Mouse (Mus musculus) forebrain, embryonic 15.5 days (tissue): ENCODE measurements at regions not wholly inside any gene's neighbourhood (a gene's known extent, or its start where the extent isn't known, plus 50 kb on each side); places are given as distances from the start of the nearest gene placed in this dataset.

Experiments
- ATAC-seq: fragments of 200-750 bp; cut with Nextera tagmentation; replicated peaks from 2 replicates; pipeline ENCODE4 v1.8.0; 2017; ENCODE audit warnings: mild to moderate bottlenecking, moderate TSS enrichment, moderate library complexity
- H3K27ac ChIP-seq: fragments of 300-500 bp; sonication (generic); replicated peaks from 2 replicates; pipeline ENCODE4 v1.5.1; 2015; ENCODE audit warnings: mild to moderate bottlenecking, inconsistent platforms
- H3K27me3 ChIP-seq: fragments of 300-500 bp; sonication (generic); 2 replicates; pipeline ENCODE4 v1.6.1; 2015; ENCODE audit warnings: inconsistent platforms
- H3K36me3 ChIP-seq: fragments of 300-500 bp; sonication (generic); 2 replicates; pipeline ENCODE4 v1.6.1; 2015; ENCODE audit warnings: mild to moderate bottlenecking, inconsistent platforms
- H3K4me1 ChIP-seq: fragments of 300-500 bp; sonication (generic); 2 replicates; pipeline ENCODE4 v1.6.1; 2015; ENCODE audit warnings: inconsistent platforms
- H3K4me2 ChIP-seq: fragments of 300-500 bp; sonication (generic); replicated peaks from 2 replicates; pipeline ENCODE4 v1.6.1; 2015; ENCODE audit warnings: mild to moderate bottlenecking, inconsistent platforms
- H3K4me3 ChIP-seq: fragments of 300-500 bp; sonication (generic); 2 replicates; pipeline ENCODE4 v1.5.1; 2015; ENCODE audit warnings: mild to moderate bottlenecking, inconsistent platforms
- H3K9ac ChIP-seq: fragments of 300-500 bp; sonication (generic); replicated peaks from 2 replicates; pipeline ENCODE4 v1.6.1; 2015; ENCODE audit warnings: mild to moderate bottlenecking, inconsistent platforms
- H3K9me3 ChIP-seq: fragments of 300-500 bp; sonication (generic); 2 replicates; pipeline ENCODE4 v1.6.1; 2016; ENCODE audit warnings: inconsistent platforms
- WGBS: fragments of 180-500 bp; shearing (Covaris S2); methylation state at CpG from one replicate; pipeline ENCODE4 v1.1.7; 2015; ENCODE audit warnings: mixed read lengths; 5-methylcytosine and 5-hydroxymethylcytosine counted together

DNA sequence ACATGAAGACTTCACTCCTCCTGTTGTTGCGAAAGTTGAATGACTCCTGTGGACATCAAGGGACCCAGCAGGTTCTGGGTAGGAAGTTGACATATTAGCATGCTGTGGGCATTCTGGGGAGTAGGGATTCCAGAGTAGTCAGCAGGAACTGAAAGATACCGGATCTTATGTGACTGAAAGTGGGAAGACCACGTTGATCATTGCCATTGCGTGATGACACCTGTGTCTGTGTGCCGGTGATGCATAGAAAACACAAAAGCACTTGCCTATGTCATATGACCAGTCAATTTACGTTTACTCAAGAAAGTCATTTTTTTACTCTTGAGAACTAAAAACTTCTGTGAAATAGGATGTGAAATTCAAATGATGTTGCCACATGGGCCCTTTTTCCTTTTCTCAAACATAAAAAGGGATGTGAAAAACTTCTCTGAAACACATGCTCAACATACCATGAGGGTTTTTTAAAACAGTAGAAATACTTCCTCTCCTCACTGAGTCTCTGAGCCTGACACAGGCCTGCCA, 176.8 kb upstream of the Ahr start:
- H3K4me1 ChIP-seq = no peaks in the 10 kb centered on the region
- H3K4me2 ChIP-seq = no peak overlapping the region
- no peaks in the 10 kb centered on the region for H3K36me3 ChIP-seq
- WGBS = 92% methylated on average over 6 of the region's 6 CpGs
- ATAC-seq = no peak
- no peaks in the 10 kb centered on the region for H3K9me3 ChIP-seq
- H3K27me3 ChIP-seq = no peaks in the 10 kb centered on the region
- H3K4me3 ChIP-seq = no peak overlapping the region
- H3K9ac ChIP-seq = no peak overlapping the region
- H3K27ac ChIP-seq = no peak overlapping the region

- Histone ChIP-seq H3K9ac (no peak overlapping the region), H3K9me3 (no peaks in the 10 kb centered on the region), H3K4me2 (no peak overlapping the region), H3K36me3 (no peaks in the 10 kb centered on the region), H3K27ac (no peak overlapping the region), H3K27me3 (no peaks in the 10 kb centered on the region), H3K4me3 (no peak overlapping the region), H3K4me1 (no peaks in the 10 kb centered on the region)
- no peak for ATAC-seq
- 74% methylated on average over 5 of the region's 5 CpGs for WGBS
These were observed 175.5 kb upstream of the Ahr start for GRCm38 (mm10) chr12:35710323-35710722.

- WGBS = 88% methylated on average over 2 of the region's 2 CpGs
These were observed 168.6 kb upstream of the Ahr start for GRCm38 (mm10) chr12:35703479-35703878.

DNA sequence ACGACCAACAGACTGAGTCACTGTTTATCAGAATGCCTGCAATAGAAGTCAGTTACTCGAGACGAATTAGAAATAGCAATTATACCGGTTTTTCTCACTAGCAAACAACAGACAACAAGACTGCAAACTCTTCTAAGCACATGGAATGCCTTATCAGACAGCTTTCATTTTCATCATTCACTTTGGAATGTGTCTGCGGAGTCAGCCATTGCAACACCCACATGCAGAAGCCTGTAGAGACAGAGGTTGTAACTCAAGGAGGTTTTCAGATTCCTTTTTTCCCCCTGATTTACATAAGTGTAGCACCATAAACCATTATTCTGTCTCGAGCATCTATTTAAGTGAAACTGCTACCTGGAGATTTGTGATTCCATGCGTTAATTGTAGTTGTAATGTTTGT, 167.8 kb upstream of the Ahr start:
- H3K27ac ChIP-seq = no peak overlapping the region
- no peaks in the 10 kb centered on the region for H3K27me3 ChIP-seq
- no peak for ATAC-seq
- 75% methylated on average over 7 of the region's 7 CpGs for WGBS
- no peak overlapping the region for H3K9ac ChIP-seq
- H3K4me3 ChIP-seq = no peak overlapping the region
- no peaks in the 10 kb centered on the region for H3K9me3 ChIP-seq
- H3K4me1 ChIP-seq = no peaks in the 10 kb centered on the region
- no peaks in the 10 kb centered on the region for H3K36me3 ChIP-seq
- no peak overlapping the region for H3K4me2 ChIP-seq

More at GRCm38 (mm10) chr12:35703479-35703878, 168.6 kb upstream of the Ahr start:
- no peaks in the 10 kb centered on the region for H3K9me3 ChIP-seq
- no peak overlapping the region for H3K27ac ChIP-seq
- ATAC-seq = no peak
- no peaks in the 10 kb centered on the region for H3K4me1 ChIP-seq
- no peak overlapping the region for H3K9ac ChIP-seq
- H3K4me2 ChIP-seq = no peak overlapping the region
- H3K27me3 ChIP-seq = no peaks in the 10 kb centered on the region
- no peaks in the 10 kb centered on the region for H3K36me3 ChIP-seq
- no peak overlapping the region for H3K4me3 ChIP-seq

DNA sequence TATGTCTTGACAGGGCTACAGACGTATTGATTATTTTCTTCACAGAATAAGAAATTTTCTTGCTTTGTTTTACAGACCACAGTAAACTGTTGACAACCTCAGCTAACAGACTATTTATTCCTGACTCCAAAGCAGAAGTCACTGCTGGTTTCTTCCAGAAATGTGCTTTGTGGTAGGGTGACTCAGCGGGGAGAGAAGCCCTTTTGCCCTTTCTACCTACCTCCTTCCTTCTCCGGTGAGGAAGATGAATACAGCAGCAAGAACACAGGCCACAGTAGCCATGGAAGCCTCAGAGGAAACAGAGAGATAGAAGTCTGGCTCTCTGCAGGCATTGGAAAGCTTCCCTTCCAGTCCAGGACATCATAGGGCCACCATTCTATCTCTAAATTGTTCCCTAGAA, 159.4 kb upstream of the Ahr start:
- Histone ChIP-seq H3K4me3 (no peak overlapping the region), H3K36me3 (no peaks in the 10 kb centered on the region), H3K4me1 (no peaks in the 10 kb centered on the region), H3K4me2 (no peak overlapping the region), H3K27ac (no peak overlapping the region), H3K27me3 (no peaks in the 10 kb centered on the region), H3K9ac (no peak overlapping the region), H3K9me3 (no peaks in the 10 kb centered on the region)
- WGBS = 88% methylated on average over 3 of the region's 3 CpGs
- ATAC-seq = no peak

DNA sequence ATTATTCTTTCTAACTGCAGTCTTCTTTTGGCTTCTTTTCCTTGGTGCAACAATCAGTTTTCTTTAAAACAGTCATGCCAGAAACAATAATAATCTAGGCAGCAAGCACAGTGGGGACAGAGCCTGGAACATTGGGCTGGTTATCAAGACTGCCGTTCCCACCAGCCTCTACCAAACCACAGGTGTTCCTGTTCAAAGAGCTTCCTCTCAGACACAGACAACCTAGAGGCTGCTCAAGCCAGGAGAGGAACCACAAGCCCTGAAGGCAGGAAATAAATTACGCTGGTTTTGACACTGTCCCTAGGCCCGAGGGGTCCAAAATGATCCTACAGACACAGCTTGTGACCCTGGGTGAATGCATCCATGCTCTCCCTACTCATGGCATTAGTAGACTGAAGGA, 156.1 kb upstream of the Ahr start:
- H3K27ac ChIP-seq = no peak overlapping the region
- no peaks in the 10 kb centered on the region for H3K9me3 ChIP-seq
- 89% methylated on average over 3 of the region's 3 CpGs for WGBS
- no peaks in the 10 kb centered on the region for H3K36me3 ChIP-seq
- no peak overlapping the region for H3K4me2 ChIP-seq
- H3K4me3 ChIP-seq = no peak overlapping the region
- no peaks in the 10 kb centered on the region for H3K27me3 ChIP-seq
- no peaks in the 10 kb centered on the region for H3K4me1 ChIP-seq
- no peak for ATAC-seq
- H3K9ac ChIP-seq = no peak overlapping the region

DNA sequence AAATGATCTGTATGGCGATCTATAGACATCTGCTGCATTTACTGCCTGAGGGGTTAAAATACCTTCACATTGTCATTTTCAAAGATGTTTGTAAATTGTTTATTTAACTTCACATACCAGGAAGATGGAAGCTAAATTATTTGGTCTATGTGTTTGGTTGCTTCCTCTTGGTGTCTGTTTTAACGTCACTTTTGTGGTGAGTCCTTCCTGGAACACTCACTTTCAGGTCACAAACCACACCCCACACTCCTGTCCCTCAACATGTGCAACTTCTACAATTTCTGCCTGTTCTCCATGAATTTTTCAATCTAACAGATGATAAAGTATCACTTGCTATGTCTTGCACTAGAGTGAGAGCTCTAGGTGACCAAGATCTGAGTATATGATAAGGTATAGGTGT, 151.4 kb upstream of the Ahr start:
- Histone ChIP-seq H3K27ac (no peak overlapping the region), H3K4me3 (no peak overlapping the region), H3K9ac (no peak overlapping the region), H3K4me1 (no peaks in the 10 kb centered on the region), H3K36me3 (no peaks in the 10 kb centered on the region), H3K9me3 (no peaks in the 10 kb centered on the region), H3K27me3 (no peaks in the 10 kb centered on the region), H3K4me2 (no peak overlapping the region)
- ATAC-seq = no peak
- whole genome bisulfite sequencing = 91% methylated on average over 2 of the region's 2 CpGs

DNA sequence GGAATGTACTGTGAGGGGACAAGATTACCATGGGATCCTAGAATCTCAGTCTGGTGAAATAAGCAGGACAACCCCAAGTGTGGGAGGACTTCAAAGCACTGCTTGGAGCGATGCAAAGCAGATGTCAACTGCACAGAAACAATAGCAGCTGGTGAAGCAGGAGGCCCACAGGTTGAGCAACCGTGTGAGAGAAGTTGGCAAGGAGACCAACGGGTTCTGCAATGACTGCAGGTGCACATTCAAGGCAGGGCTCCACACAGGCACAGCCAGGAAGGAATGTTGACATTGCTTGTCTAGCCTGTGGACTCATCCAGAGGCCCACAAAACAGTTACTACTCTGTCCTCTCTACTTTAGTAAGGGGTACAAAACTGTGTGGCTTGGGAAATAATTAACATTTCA, 150.4 kb upstream of the Ahr start:
- H3K9me3 ChIP-seq = no peaks in the 10 kb centered on the region
- no peak overlapping the region for H3K27ac ChIP-seq
- no peak overlapping the region for H3K4me2 ChIP-seq
- no peaks in the 10 kb centered on the region for H3K36me3 ChIP-seq
- WGBS = 57% methylated on average over 3 of the region's 3 CpGs
- no peak overlapping the region for H3K4me3 ChIP-seq
- no peaks in the 10 kb centered on the region for H3K27me3 ChIP-seq
- ATAC-seq = no peak
- H3K9ac ChIP-seq = no peak overlapping the region
- no peaks in the 10 kb centered on the region for H3K4me1 ChIP-seq

- H3K36me3 ChIP-seq = no peaks in the 10 kb centered on the region
- no peaks in the 10 kb centered on the region for H3K27me3 ChIP-seq
- H3K9ac ChIP-seq = no peak overlapping the region
- no peak overlapping the region for H3K4me3 ChIP-seq
- no peak for ATAC-seq
- no peak overlapping the region for H3K27ac ChIP-seq
- no peak overlapping the region for H3K4me2 ChIP-seq
- no peaks in the 10 kb centered on the region for H3K4me1 ChIP-seq
- no peaks in the 10 kb centered on the region for H3K9me3 ChIP-seq
These were observed 147.1 kb upstream of the Ahr start for GRCm38 (mm10) chr12:35681864-35682449.

DNA sequence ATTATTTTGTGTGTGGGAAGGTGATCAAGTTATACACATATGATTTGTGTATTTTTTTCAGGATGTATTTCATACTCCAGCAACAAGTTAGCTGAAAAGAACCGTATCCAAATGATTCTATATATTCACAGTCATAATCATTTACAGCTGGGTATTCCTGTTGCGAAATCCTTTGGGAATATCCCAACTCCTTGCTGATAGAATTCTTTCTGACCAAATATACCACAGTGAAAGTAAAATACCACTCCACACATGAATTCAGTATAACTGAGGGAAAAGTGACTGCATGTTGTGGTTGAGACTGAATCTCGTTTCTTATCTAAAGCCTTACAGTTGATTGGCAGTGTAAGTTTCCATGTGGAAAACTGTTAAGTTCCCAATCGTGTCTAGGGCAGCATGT, 145.1 kb upstream of the Ahr start:
- H3K9ac ChIP-seq = no peak overlapping the region
- H3K27ac ChIP-seq = no peak overlapping the region
- no peak for ATAC-seq
- no peak overlapping the region for H3K4me2 ChIP-seq
- H3K27me3 ChIP-seq = no peaks in the 10 kb centered on the region
- no peak overlapping the region for H3K4me3 ChIP-seq
- no peaks in the 10 kb centered on the region for H3K36me3 ChIP-seq
- no peaks in the 10 kb centered on the region for H3K4me1 ChIP-seq
- H3K9me3 ChIP-seq = no peaks in the 10 kb centered on the region
- 87% methylated on average over 4 of the region's 4 CpGs for WGBS

- 71% methylated on average over 2 of the region's 2 CpGs for WGBS
- ATAC-seq = no peak
- Histone ChIP-seq H3K9ac (no peak overlapping the region), H3K36me3 (no peaks in the 10 kb centered on the region), H3K4me1 (no peaks in the 10 kb centered on the region), H3K9me3 (no peaks in the 10 kb centered on the region), H3K4me2 (no peak overlapping the region), H3K27me3 (no peaks in the 10 kb centered on the region), H3K4me3 (no peak overlapping the region), H3K27ac (no peak overlapping the region)
These were observed 144.2 kb upstream of the Ahr start for GRCm38 (mm10) chr12:35679025-35679424.

GRCm38 (mm10) chr12:35674487-35674886, 139.6 kb upstream of the Ahr start:
- Histone ChIP-seq H3K4me2 (no peak overlapping the region), H3K4me1 (no peaks in the 10 kb centered on the region), H3K9me3 (no peaks in the 10 kb centered on the region), H3K27ac (no peak overlapping the region), H3K27me3 (no peaks in the 10 kb centered on the region), H3K4me3 (no peak overlapping the region), H3K36me3 (no peaks in the 10 kb centered on the region), H3K9ac (no peak overlapping the region)
- no peak for ATAC-seq
- 56% methylated on average over 6 of the region's 6 CpGs for WGBS

DNA sequence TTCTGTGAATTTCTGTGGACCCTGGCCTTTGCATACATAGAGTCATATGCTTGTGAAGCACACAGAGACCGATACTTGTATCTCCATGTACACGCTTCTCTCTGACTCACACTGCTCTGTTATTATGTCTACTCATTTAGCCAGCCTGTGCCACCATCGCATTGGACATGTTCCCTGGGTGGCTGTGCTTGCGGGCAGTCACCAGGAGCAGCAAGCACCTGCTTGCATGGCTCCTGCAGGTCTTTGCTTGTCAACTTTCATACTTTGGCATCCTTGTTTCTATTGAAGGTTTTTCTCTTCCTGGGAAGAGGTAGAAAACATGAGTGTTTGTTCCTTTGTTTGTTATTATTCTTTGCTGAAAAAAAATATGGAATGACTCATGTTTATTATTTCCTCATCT, 136.1 kb upstream of the Ahr start:
- Histone ChIP-seq H3K4me2 (no peak overlapping the region), H3K9me3 (no peaks in the 10 kb centered on the region), H3K27me3 (no peaks in the 10 kb centered on the region), H3K36me3 (no peaks in the 10 kb centered on the region), H3K4me3 (no peak overlapping the region), H3K9ac (no peak overlapping the region), H3K4me1 (no peaks in the 10 kb centered on the region), H3K27ac (no peak overlapping the region)
- WGBS = 89% methylated on average over 4 of the region's 4 CpGs
- ATAC-seq = no peak
